Mouse (Mus musculus): ENCODE measurements around the gene Zbtb7b. TPM values are rescaled to one million over a fixed set of nuclear protein-coding genes. Genes with fewer than 3 reads are reported as not detected.

Gene Zbtb7b
- polyA plus RNA-seq, 1 experiment from 2014 or later, result 0.42 TPM

GRCm38 (mm10) chr3:89390111-89390515 is 4.5 kb downstream of the Zbtb7b start:
- DNase-seq (peak; percentile 31), ATAC-seq (ENCODE audit: low FRiP score, low TSS enrichment) (no peak)
- Histone ChIP-seq H3K27me3 (ENCODE audit: control insufficient read depth, insufficient read depth, low read length) (0 out of 2 replicates have a peak, but pooled peaks cover 3% of the 10 kb centered on the region), H3K9ac (replicated peaks; ENCODE audit: low read length) (no peak overlapping the region), H3K27ac (replicated peaks; ENCODE audit: low read depth, low read length) (no peak overlapping the region), H3K9me3 (ENCODE audit: control insufficient read depth, low read length) (no peaks in the 10 kb centered on the region), H3K36me3 (ENCODE audit: control insufficient read depth, insufficient read depth, low read length) (no peaks in the 10 kb centered on the region), H3K4me2 (ENCODE audit: low read length) (no peak overlapping the region), H3K4me3 (replicated peaks; ENCODE audit: low read depth, low read length) (no peak overlapping the region), H3K4me1 (ENCODE audit: control insufficient read depth, insufficient read depth, low read length) (peaks cover 33% of the 10 kb centered on the region)
- WGBS, result 64% methylated on average over 5 of the region's 5 CpGs

GRCm38 (mm10) chr3:89388901-89389740 is 5.5 kb downstream of the Zbtb7b start:
- DNase-seq (peak; percentile 79), ATAC-seq (ENCODE audit: low FRiP score, low TSS enrichment) (no peak)
- Histone ChIP-seq H3K9ac (replicated peaks; ENCODE audit: low read length) (no peak overlapping the region), H3K36me3 (ENCODE audit: control insufficient read depth, insufficient read depth, low read length) (no peaks in the 10 kb centered on the region), H3K27ac (replicated peaks; ENCODE audit: low read depth, low read length) (no peak overlapping the region), H3K27me3 (ENCODE audit: control insufficient read depth, insufficient read depth, low read length) (no peaks in the 10 kb centered on the region), H3K4me3 (replicated peaks; ENCODE audit: low read depth, low read length) (no peak overlapping the region), H3K4me1 (ENCODE audit: control insufficient read depth, insufficient read depth, low read length) (peaks cover 24% of the 10 kb centered on the region), H3K4me2 (ENCODE audit: low read length) (no peak overlapping the region), H3K9me3 (ENCODE audit: control insufficient read depth, low read length) (no peaks in the 10 kb centered on the region)
- 59% methylated on average over 6 of the region's 6 CpGs for WGBS

- Histone ChIP-seq H3K4me3 (replicated peaks; ENCODE audit: low read depth, low read length) (no peak overlapping the region), H3K27me3 (ENCODE audit: control insufficient read depth, insufficient read depth, low read length) (no peaks in the 10 kb centered on the region), H3K9ac (replicated peaks; ENCODE audit: low read length) (no peak overlapping the region), H3K4me1 (ENCODE audit: control insufficient read depth, insufficient read depth, low read length) (peaks cover 24% of the 10 kb centered on the region), H3K9me3 (ENCODE audit: control insufficient read depth, low read length) (no peaks in the 10 kb centered on the region), H3K27ac (replicated peaks; ENCODE audit: low read depth, low read length) (no peak overlapping the region), H3K4me2 (ENCODE audit: low read length) (no peak overlapping the region), H3K36me3 (ENCODE audit: control insufficient read depth, insufficient read depth, low read length) (no peaks in the 10 kb centered on the region)
- no peak for ATAC-seq (ENCODE audit: low FRiP score, low TSS enrichment)
- 75% methylated on average over 11 of the region's 11 CpGs for WGBS
- DNase-seq, result peak; percentile 24
These were observed 6.3 kb downstream of the Zbtb7b start for GRCm38 (mm10) chr3:89388134-89388881.

- H3K9ac ChIP-seq (replicated peaks; ENCODE audit: low read length), result no peak overlapping the region
- DNase-seq, result no peak
- no peaks in the 10 kb centered on the region for H3K27me3 ChIP-seq (ENCODE audit: control insufficient read depth, insufficient read depth, low read length)
- no peak overlapping the region for H3K27ac ChIP-seq (replicated peaks; ENCODE audit: low read depth, low read length)
- no peak for ATAC-seq (ENCODE audit: low FRiP score, low TSS enrichment)
- H3K4me2 ChIP-seq (ENCODE audit: low read length), result no peak overlapping the region
- no peaks in the 10 kb centered on the region for H3K36me3 ChIP-seq (ENCODE audit: control insufficient read depth, insufficient read depth, low read length)
- no peaks in the 10 kb centered on the region for H3K9me3 ChIP-seq (ENCODE audit: control insufficient read depth, low read length)
- H3K4me1 ChIP-seq (ENCODE audit: control insufficient read depth, insufficient read depth, low read length), result peaks cover 20% of the 10 kb centered on the region
- 77% methylated on average over 9 of the region's 11 CpGs for WGBS
- H3K4me3 ChIP-seq (replicated peaks; ENCODE audit: low read depth, low read length), result no peak overlapping the region
These were observed 6.9 kb downstream of the Zbtb7b start for GRCm38 (mm10) chr3:89387632-89388031.

- ATAC-seq (ENCODE audit: low FRiP score, low TSS enrichment), result no peak
- 56% methylated on average over 17 of the region's 17 CpGs for WGBS
These were observed 7.8 kb downstream of the Zbtb7b start for GRCm38 (mm10) chr3:89386438-89387420.

GRCm38 (mm10) chr3:89385451-89385850 is 9.1 kb downstream of the Zbtb7b start:
- DNase-seq, result no peak
- no peak for ATAC-seq (ENCODE audit: low FRiP score, low TSS enrichment)
- Histone ChIP-seq H3K4me1 (ENCODE audit: control insufficient read depth, insufficient read depth, low read length) (no peaks in the 10 kb centered on the region), H3K4me3 (replicated peaks; ENCODE audit: low read depth, low read length) (no peak overlapping the region), H3K9me3 (ENCODE audit: control insufficient read depth, low read length) (no peaks in the 10 kb centered on the region), H3K9ac (replicated peaks; ENCODE audit: low read length) (no peak overlapping the region), H3K4me2 (ENCODE audit: low read length) (no peak overlapping the region), H3K36me3 (ENCODE audit: control insufficient read depth, insufficient read depth, low read length) (no peaks in the 10 kb centered on the region), H3K27me3 (ENCODE audit: control insufficient read depth, insufficient read depth, low read length) (no peaks in the 10 kb centered on the region), H3K27ac (replicated peaks; ENCODE audit: low read depth, low read length) (no peak overlapping the region)
- 50% methylated on average over 11 of the region's 11 CpGs for WGBS

More at GRCm38 (mm10) chr3:89386438-89387420, 7.8 kb downstream of the Zbtb7b start:
- H3K9me3 ChIP-seq (ENCODE audit: control insufficient read depth, low read length), result no peaks in the 10 kb centered on the region
- no peaks in the 10 kb centered on the region for H3K27me3 ChIP-seq (ENCODE audit: control insufficient read depth, insufficient read depth, low read length)
- H3K4me3 ChIP-seq (replicated peaks; ENCODE audit: low read depth, low read length), result no peak overlapping the region
- no peak overlapping the region for H3K9ac ChIP-seq (replicated peaks; ENCODE audit: low read length)
- peaks cover 11% of the 10 kb centered on the region for H3K4me1 ChIP-seq (ENCODE audit: control insufficient read depth, insufficient read depth, low read length)
- DNase-seq, result no peak
- no peaks in the 10 kb centered on the region for H3K36me3 ChIP-seq (ENCODE audit: control insufficient read depth, insufficient read depth, low read length)
- no peak overlapping the region for H3K4me2 ChIP-seq (ENCODE audit: low read length)
- H3K27ac ChIP-seq (replicated peaks; ENCODE audit: low read depth, low read length), result no peak overlapping the region

- DNase-seq, result peak; percentile 14
These were observed 10.1 kb downstream of the Zbtb7b start for GRCm38 (mm10) chr3:89384331-89385076.

More at GRCm38 (mm10) chr3:89384331-89385076, 10.1 kb downstream of the Zbtb7b start:
- Histone ChIP-seq H3K27ac (replicated peaks; ENCODE audit: low read depth, low read length) (no peak overlapping the region), H3K9me3 (ENCODE audit: control insufficient read depth, low read length) (no peaks in the 10 kb centered on the region), H3K27me3 (ENCODE audit: control insufficient read depth, insufficient read depth, low read length) (no peaks in the 10 kb centered on the region), H3K9ac (replicated peaks; ENCODE audit: low read length) (no peak overlapping the region), H3K4me2 (ENCODE audit: low read length) (no peak overlapping the region), H3K4me3 (replicated peaks; ENCODE audit: low read depth, low read length) (no peak overlapping the region), H3K36me3 (ENCODE audit: control insufficient read depth, insufficient read depth, low read length) (no peaks in the 10 kb centered on the region), H3K4me1 (ENCODE audit: control insufficient read depth, insufficient read depth, low read length) (no peaks in the 10 kb centered on the region)
- ATAC-seq (ENCODE audit: low FRiP score, low TSS enrichment), result no peak
- 47% methylated on average over 12 of the region's 12 CpGs for WGBS

Data from midbrain, embryonic 14.5 days (tissue).